Mouse (Mus musculus): ENCODE measurements around the gene Ubtfl1.
"Not testable (repeated sequence)": the region's sequence is repeated elsewhere in the genome, so short reads cannot be mapped to it uniquely, and the experiment has no call there.

Ubtfl1 gene

GRCm38 (mm10) chr9:18404118-18404517, at the start of gene Ubtfl1:
Ubtfl1 (plus strand) TSS chr9:18404418.
- no peak for DNase-seq (ENCODE audit: low read depth in 2 of 2, low spot score in 2 of 2)

- DNase-seq (ENCODE audit: low read depth in 2 of 2, low spot score in 2 of 2) = not testable (repeated sequence)
These were observed 31.2 kb upstream of the Ubtfl1 start for GRCm38 (mm10) chr9:18373026-18373425.

- DNase-seq (ENCODE audit: low read depth in 2 of 2, low spot score in 2 of 2) = no peak
These were observed 18.4 kb upstream of the Ubtfl1 start for GRCm38 (mm10) chr9:18385782-18386181.

GRCm38 (mm10) chr9:18399629-18400028, 4.6 kb upstream of the Ubtfl1 start:
- DNase-seq (ENCODE audit: low read depth in 2 of 2, low spot score in 2 of 2) = no peak

- not testable (repeated sequence) for DNase-seq (ENCODE audit: low read depth in 2 of 2, low spot score in 2 of 2)
These were observed 1.3 kb upstream of the Ubtfl1 start, which contains the start of gene Naalad2 for GRCm38 (mm10) chr9:18402895-18403294. Naalad2 (minus strand) TSS chr9:18402995.

GRCm38 (mm10) chr9:18412371-18412770, 8.2 kb downstream of the Ubtfl1 start:
- not testable (repeated sequence) for DNase-seq (ENCODE audit: low read depth in 2 of 2, low spot score in 2 of 2)

- no peak for DNase-seq (ENCODE audit: low read depth in 2 of 2, low spot score in 2 of 2)
These were observed 26.1 kb downstream of the Ubtfl1 start, which contains the start of gene Mbd3l2 for GRCm38 (mm10) chr9:18430354-18430753. Mbd3l2 (plus strand) TSS chr9:18430654.

- no peak for DNase-seq (ENCODE audit: low read depth in 2 of 2, low spot score in 2 of 2)
These were observed 27.5 kb downstream of the Ubtfl1 start for GRCm38 (mm10) chr9:18431687-18432086.

GRCm38 (mm10) chr9:18456520-18456919, 52.3 kb downstream of the Ubtfl1 start:
- no peak for DNase-seq (ENCODE audit: low read depth in 2 of 2, low spot score in 2 of 2)
